Mouse (Mus musculus) gastrocnemius, postnatal 25 days (tissue): ENCODE data around the gene Rara. TPM values are rescaled to one million over a fixed set of nuclear protein-coding genes. Genes with fewer than 3 reads are reported as not detected.

Source experiments
- DNase-seq: peaks from one replicate; pipeline ENCODE4 v3.0.0; 2022
- total RNA-seq, 2 experiments: library from RNA; stranded (reverse); gene quantifications; 1 replicate in 1 of 2; 2 replicates in 1 of 2; pipeline ENCODE4 v1.2.3; 2021

The Rara gene
- total RNA-seq, 2 experiments from 2014 or later, result 9.4 to 12.8 TPM

DNA sequence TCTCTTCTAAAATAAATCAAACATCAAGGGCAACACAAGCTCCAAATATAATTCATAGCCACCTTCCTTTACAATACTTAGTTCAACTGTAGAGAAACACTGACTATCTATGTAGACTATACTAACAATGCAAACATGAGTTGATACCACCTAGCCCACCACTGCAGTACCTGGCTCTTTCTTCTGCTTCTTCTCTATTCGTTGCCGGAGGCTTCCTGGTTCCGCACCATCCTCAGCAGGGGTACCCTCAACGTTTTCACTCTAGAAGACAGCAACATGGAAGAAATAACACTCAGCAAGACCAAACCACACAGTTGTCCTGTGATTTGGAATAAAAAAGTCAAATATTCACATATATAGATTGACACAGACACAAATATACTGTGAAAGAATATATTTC lies 70.0 kb downstream of the Rara start:
- DNase-seq, result no peak

DNA sequence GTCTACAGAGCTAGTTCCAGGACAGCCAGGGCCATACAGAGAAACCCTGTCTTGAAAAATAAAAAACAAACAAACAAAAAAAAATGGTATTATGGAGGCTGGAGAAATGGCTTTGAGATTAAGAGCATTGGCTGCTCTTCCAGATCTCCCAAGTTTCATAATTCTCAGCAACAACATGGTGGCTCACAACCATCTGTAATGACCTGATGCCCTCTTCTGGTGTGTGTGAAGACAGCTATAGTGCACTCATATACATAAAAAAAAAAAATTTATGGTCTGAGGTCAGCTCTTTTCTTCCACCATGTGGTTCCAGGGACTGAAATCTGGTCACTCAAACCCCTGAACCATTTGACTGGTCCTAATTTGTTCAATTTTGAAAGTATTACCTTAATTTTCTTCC lies 71.2 kb downstream of the Rara start:
- DNase-seq, result no peak

DNA sequence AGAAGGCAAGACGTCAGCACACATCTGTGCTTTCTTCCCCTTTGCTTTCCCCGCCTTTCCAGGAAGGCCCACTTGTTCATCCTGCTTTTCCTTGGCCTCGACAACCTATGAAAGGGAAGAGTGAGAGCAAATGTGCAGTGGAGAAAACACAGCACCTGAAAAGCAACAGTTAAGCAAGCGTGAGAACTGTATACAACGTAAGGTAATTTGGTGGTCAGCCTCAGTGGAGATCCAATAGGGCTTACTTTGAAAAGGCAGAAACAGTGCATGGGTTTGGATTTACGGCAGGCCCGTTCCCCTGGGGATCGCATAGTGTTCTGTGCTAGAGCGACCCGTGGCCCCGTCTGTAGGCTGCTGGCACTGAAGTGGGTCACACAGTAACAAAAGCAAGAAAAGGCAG lies 71.6 kb downstream of the Rara start:
- no peak for DNase-seq

DNA sequence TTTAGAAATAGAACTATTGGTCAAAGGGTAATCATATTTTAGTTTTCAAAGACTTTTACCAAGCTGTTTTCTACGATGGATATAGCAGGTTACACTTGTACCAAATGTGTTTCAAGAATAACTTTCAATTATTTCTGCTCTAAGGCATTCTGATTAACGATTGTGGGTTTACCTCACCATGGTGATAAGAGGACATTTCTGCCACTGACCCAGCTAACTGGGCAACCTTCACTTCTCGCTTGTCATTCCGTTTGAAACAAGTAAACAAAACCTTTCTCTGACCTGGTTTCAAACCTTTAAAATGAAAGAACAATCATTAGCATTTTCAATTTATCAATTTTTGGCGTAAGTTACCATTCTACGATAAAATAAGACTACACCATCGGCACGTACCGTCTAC lies 79.2 kb downstream of the Rara start:
- no peak for DNase-seq

DNA sequence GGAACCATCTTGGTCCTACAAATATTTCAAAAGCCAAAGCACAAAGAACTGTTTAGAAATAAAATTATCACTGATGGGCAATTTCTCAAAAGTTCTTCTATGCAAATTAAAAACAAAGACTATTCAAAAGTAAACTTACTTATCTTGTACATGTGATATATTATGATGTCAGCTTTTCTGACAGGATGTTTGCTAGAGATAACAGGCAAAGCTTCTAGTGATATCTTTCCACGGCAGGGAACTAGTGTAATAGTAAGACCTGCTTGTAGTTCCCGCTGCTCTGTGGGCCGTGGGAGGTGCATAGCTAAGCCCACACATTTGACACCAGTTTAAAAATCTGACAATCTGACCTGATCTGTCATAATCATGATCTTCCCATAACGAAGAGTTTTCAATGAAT lies 82.5 kb downstream of the Rara start:
- DNase-seq, result no peak

DNA sequence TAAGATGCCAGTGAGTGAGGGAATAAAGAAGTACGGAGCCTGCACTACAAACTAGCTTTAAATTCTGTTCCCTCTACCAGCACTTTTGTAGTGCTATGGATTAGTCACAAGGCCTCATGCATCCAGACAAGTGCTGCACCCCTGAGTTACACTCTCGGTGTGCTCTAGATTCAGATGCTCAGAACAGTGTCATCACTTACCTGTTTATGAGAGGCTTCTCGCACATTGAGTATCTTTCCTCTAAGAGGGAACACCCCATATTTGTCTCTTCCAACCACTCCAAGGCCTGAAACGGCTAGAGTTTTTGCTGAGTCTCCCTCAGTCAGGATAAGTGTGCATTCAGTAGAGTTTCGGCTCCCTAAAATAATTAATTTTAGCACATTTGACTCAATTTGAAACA lies 83.1 kb downstream of the Rara start:
- DNase-seq, result no peak

DNA sequence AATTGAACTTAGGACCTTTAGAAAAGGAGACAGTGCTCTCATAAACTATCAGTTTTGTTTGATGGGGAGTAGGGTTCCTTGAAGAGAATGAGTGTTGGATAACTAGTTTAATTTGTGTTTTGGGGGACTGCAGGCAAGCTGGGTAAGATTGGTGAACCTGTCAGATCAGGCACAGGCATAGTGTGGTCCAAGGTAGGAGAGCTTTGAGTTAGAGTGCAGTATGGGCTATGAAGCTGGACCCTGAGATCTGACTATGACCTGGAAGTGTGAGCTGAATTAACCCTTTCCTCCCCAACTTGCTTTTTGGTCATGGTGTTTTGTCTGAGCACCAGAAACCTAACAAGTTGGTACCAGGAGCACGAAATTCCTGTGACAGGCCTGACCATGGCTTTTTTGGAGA lies 86.2 kb downstream of the Rara start:
- DNase-seq, result no peak

DNA sequence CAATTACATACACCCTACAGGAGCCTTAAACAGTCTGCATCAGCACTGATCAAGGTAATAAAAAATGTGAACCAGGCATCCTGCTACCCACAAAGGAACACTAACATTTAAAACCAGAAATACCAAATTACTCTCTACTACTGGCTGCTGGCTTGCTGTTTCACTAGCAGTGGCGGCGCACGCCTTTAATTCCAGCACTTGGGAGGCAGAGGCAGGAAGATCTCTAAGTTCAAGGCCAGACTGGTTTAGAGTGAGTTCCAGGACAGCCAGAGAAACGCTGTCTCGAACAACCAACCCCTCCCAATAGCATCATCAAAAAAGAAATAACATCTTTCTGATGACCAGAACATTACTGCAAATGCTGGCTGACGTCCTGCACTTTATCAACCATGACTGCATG lies 92.2 kb downstream of the Rara start:
- DNase-seq, result no peak

DNA sequence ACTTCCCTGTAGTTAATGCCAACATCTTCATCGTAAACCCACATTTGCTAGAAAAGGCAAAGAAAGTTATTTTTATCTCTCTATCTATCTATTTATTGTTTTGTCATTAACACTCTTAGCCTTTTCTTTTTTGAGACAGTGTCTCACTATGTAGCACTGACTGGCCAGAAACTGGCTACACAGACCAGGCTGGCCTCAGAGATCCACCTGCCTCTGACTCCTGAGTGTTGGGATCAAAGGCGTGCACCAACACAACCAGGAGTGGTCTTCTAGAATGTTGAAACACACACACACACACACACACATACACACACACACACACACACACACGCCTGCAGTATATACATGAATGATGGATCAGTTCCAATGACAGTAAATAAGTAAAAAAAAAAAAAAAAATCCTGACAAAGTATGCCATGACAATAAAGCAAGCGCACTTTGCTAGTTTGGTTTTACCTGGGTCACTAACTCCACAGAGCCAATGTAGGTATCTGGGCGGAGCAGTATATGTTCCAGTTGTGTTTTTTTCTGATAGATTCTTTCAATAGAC lies 94.8 kb downstream of the Rara start:
- DNase-seq, result no peak

DNA sequence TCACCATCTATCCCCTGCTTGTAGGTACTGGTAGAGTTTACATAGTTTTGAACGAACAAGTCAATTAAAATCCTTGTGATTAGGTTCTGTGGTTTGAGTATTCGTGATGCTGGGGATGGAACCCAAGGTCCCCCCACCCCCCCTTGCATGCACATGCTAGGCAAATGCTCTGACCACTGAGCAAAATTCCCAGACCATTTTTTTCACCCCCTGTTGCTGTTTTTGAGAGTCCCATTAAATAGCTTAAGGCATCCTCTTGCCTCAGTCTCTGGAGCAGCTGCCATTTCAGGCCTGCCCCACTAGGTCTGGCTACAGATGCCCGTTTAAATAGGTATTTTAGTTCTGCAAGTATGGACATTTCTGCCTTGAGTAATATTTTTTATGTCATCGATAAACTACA lies 95.5 kb downstream of the Rara start:
- no peak for DNase-seq

DNA sequence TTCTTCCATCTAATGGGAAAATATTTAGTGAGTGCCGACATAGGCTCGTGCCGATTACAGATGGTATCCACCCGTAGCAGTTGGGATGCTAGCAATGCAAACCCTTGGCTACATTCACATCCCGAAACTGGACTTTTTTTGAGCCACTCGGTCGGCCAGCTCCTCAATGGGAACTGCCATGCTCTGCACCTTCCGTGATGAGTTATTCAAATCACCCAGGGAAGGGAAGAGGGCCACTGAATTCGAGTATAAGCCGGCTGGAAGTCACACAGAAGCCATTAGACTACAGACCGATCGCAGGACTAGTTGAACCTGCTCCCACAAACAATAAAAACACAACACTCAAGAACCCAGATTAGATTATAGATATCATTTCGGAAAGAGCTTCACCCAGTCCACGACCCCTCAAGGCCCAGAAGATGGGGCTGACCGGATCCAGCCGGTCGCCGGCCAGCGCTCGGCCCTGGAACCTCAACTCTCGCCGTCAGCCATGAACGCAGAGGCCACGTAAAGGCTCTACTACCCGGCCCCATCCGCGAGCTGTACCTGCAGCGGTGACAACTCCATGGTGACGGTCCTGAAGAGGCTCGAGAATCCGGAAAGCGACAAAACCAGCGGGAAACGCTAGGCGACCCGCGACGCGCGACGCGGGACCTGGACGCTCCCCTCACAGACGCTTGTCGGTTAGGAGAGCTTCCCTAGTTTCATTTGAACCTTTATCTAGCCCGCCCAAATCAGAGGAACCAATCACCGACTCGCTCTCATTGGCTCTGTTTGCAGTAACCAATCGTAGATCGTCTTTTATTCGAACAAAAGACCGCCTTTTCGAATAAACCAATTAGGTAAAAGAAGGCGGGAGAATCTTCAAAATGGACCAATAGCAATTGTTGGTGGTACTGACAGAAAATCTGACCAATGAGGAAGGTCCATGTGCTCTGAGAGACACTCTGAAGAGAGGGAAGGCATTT lies 96.2 kb downstream of the Rara start, which contains the start of gene Top2a:
Gene Top2a, minus strand, starts transcription at position 690 of the 968 bp plus-strand sequence.
- peak; percentile 88 for DNase-seq

Other genes with a start within 250 kb of the Rara start
- 10 to 100 TPM; 86.2 to 91.5 TPM for gene Psmd3, start 245.3 kb upstream of the Rara start, total RNA-seq
- gene Csf3, start 226.6 kb upstream of the Rara start, total RNA-seq, result not detected
- 10 to 100 TPM; 42.7 to 46.9 TPM for gene Med24, start 198.4 kb upstream of the Rara start, total RNA-seq
- gene Thra, start 187.2 kb upstream of the Rara start, total RNA-seq, result 10 to 100 TPM; 75.4 to 89.1 TPM
- gene Nr1d1, start 152.5 kb upstream of the Rara start, total RNA-seq, result 100 to 1,000 TPM in 1 of 2 experiments, 10 to 100 TPM in 1; 98.0 to 119 TPM
- 10 to 100 TPM; 51.3 to 63.6 TPM for gene Msl1, start 132.3 kb upstream of the Rara start, total RNA-seq
- gene Casc3, start 122.9 kb upstream of the Rara start, total RNA-seq, result 10 to 100 TPM; 13.9 to 15.0 TPM
- under 1 TPM; 0.23 to 0.40 TPM for gene Rapgefl1, start 91.0 kb upstream of the Rara start, total RNA-seq
- gene Wipf2, start 64.2 kb upstream of the Rara start, total RNA-seq, result 1 to 10 TPM; 4.1 to 4.9 TPM
- under 1 TPM; 0.13 to 0.56 TPM for gene Cdc6, start 20.0 kb upstream of the Rara start, total RNA-seq
- not detected for gene Gjd3, start 55.2 kb downstream of the Rara start, total RNA-seq
- 1 to 10 TPM; 2.3 to 3.8 TPM for gene Top2a, start 96.4 kb downstream of the Rara start, total RNA-seq
- gene Igfbp4, start 113.4 kb downstream of the Rara start, total RNA-seq, result 10 to 100 TPM; 38.6 to 49.1 TPM
- gene Tns4, start 161.5 kb downstream of the Rara start, total RNA-seq, result under 1 TPM in 1 of 2 experiments, not detected in 1; 0.05 TPM
- not detected for gene Ccr7, start 227.3 kb downstream of the Rara start, total RNA-seq